Mouse (Mus musculus): Measurements from ENCODE around the gene Zfp322a. TPM values are rescaled to one million over a fixed set of nuclear protein-coding genes. Genes with fewer than 3 reads are reported as not detected.
"Not testable (repeated sequence)": the region's sequence is repeated elsewhere in the genome, so short reads cannot be mapped to it uniquely, and the experiment has no call there.

Zfp322a gene
- polyA plus RNA-seq, 1 experiment from 2014 or later, result 46.2 TPM

- Histone ChIP-seq H3K4me3 (ENCODE audit: low read length) (no peak overlapping the region), H3K4me1 (ENCODE audit: control insufficient read depth, insufficient read depth, low read depth, low read length) (peaks cover 4% of the 10 kb centered on the region), H3K4me2 (ENCODE audit: low read length) (no peak overlapping the region), H3K27ac (ENCODE audit: low read depth, low read length) (no peak overlapping the region), H3K9ac (ENCODE audit: low read depth, low read length) (no peak overlapping the region), H3K27me3 (replicated peaks; ENCODE audit: control insufficient read depth, insufficient read depth, low read length) (no peaks in the 10 kb centered on the region), H3K9me3 (ENCODE audit: control insufficient read depth, low read length) (no peaks in the 10 kb centered on the region), H3K36me3 (ENCODE audit: control insufficient read depth, insufficient read depth, low read length) (peaks cover 18% of the 10 kb centered on the region)
- WGBS, result 97% methylated on average over 4 of the region's 4 CpGs
- no peak for ATAC-seq
Measured at GRCm38 (mm10) chr13:23361536-23361935, 7.5 kb downstream of the Zfp322a start.

GRCm38 (mm10) chr13:23354541-23354940, 14.5 kb downstream of the Zfp322a start:
- not testable (repeated sequence) for H3K9ac ChIP-seq (ENCODE audit: low read depth, low read length); H3K27me3 ChIP-seq (replicated peaks; ENCODE audit: control insufficient read depth, insufficient read depth, low read length); H3K4me2 ChIP-seq (ENCODE audit: low read length); ATAC-seq; H3K4me1 ChIP-seq (ENCODE audit: control insufficient read depth, insufficient read depth, low read depth, low read length); H3K27ac ChIP-seq (ENCODE audit: low read depth, low read length); H3K4me3 ChIP-seq (ENCODE audit: low read length); H3K9me3 ChIP-seq (ENCODE audit: control insufficient read depth, low read length)
- WGBS, result 93% methylated on average over 5 of the region's 5 CpGs
- peaks cover 27% of the 10 kb centered on the region for H3K36me3 ChIP-seq (ENCODE audit: control insufficient read depth, insufficient read depth, low read length)

- no peak for ATAC-seq
- peaks cover 13% of the 10 kb centered on the region for H3K4me1 ChIP-seq (ENCODE audit: control insufficient read depth, insufficient read depth, low read depth, low read length)
- no peak overlapping the region for H3K27ac ChIP-seq (ENCODE audit: low read depth, low read length)
- peaks cover 30% of the 10 kb centered on the region for H3K27me3 ChIP-seq (replicated peaks; ENCODE audit: control insufficient read depth, insufficient read depth, low read length)
- H3K9ac ChIP-seq (ENCODE audit: low read depth, low read length), result no peak overlapping the region
- no peaks in the 10 kb centered on the region for H3K36me3 ChIP-seq (ENCODE audit: control insufficient read depth, insufficient read depth, low read length)
- H3K4me3 ChIP-seq (ENCODE audit: low read length), result no peak overlapping the region
- no peaks in the 10 kb centered on the region for H3K9me3 ChIP-seq (ENCODE audit: control insufficient read depth, low read length)
- 0 out of 2 replicates have a peak overlapping the region, but pooled peaks have one; percentile 16 for H3K4me2 ChIP-seq (ENCODE audit: low read length)
- WGBS, result 10% methylated on average over 18 of the region's 18 CpGs
Measured at GRCm38 (mm10) chr13:23317305-23317889, 51.6 kb downstream of the Zfp322a start.

GRCm38 (mm10) chr13:23312909-23313669, 55.9 kb downstream of the Zfp322a start:
- Histone ChIP-seq H3K4me3 (ENCODE audit: low read length) (peak overlapping the region; percentile 46), H3K27me3 (replicated peaks; ENCODE audit: control insufficient read depth, insufficient read depth, low read length) (peaks cover 57% of the 10 kb centered on the region), H3K27ac (ENCODE audit: low read depth, low read length) (no peak overlapping the region), H3K36me3 (ENCODE audit: control insufficient read depth, insufficient read depth, low read length) (no peaks in the 10 kb centered on the region), H3K4me2 (ENCODE audit: low read length) (peak overlapping the region; percentile 66), H3K4me1 (ENCODE audit: control insufficient read depth, insufficient read depth, low read depth, low read length) (peaks cover 21% of the 10 kb centered on the region), H3K9ac (ENCODE audit: low read depth, low read length) (peak overlapping the region; percentile 33), H3K9me3 (ENCODE audit: control insufficient read depth, low read length) (no peaks in the 10 kb centered on the region)
- ATAC-seq, result peak; percentile 38; the same call in 1 of the 2 replicates
- under 1% methylated on average over 42 of the region's 42 CpGs for WGBS

- 3% methylated on average over 11 of the region's 11 CpGs for WGBS
- Histone ChIP-seq H3K9ac (ENCODE audit: low read depth, low read length) (no peak overlapping the region), H3K27me3 (replicated peaks; ENCODE audit: control insufficient read depth, insufficient read depth, low read length) (peaks cover 52% of the 10 kb centered on the region), H3K4me3 (ENCODE audit: low read length) (peak overlapping the region; percentile 41), H3K4me1 (ENCODE audit: control insufficient read depth, insufficient read depth, low read depth, low read length) (peaks cover 21% of the 10 kb centered on the region), H3K27ac (ENCODE audit: low read depth, low read length) (no peak overlapping the region), H3K4me2 (ENCODE audit: low read length) (peak overlapping the region; percentile 62), H3K9me3 (ENCODE audit: control insufficient read depth, low read length) (no peaks in the 10 kb centered on the region), H3K36me3 (ENCODE audit: control insufficient read depth, insufficient read depth, low read length) (no peaks in the 10 kb centered on the region)
- no peak for ATAC-seq
Measured at GRCm38 (mm10) chr13:23310036-23310435, 59.0 kb downstream of the Zfp322a start.

GRCm38 (mm10) chr13:23309495-23310011, 59.5 kb downstream of the Zfp322a start:
- Histone ChIP-seq H3K4me3 (ENCODE audit: low read length) (peak overlapping the region; percentile 41), H3K9me3 (ENCODE audit: control insufficient read depth, low read length) (no peaks in the 10 kb centered on the region), H3K9ac (ENCODE audit: low read depth, low read length) (no peak overlapping the region; the same call in 1 of the 2 replicates), H3K27ac (ENCODE audit: low read depth, low read length) (no peak overlapping the region), H3K4me2 (ENCODE audit: low read length) (peak overlapping the region; percentile 62), H3K36me3 (ENCODE audit: control insufficient read depth, insufficient read depth, low read length) (no peaks in the 10 kb centered on the region), H3K4me1 (ENCODE audit: control insufficient read depth, insufficient read depth, low read depth, low read length) (peaks cover 21% of the 10 kb centered on the region), H3K27me3 (replicated peaks; ENCODE audit: control insufficient read depth, insufficient read depth, low read length) (peaks cover 49% of the 10 kb centered on the region)
- WGBS, result under 1% methylated on average over 28 of the region's 28 CpGs
- ATAC-seq, result no peak

GRCm38 (mm10) chr13:23308639-23309307, 60.2 kb downstream of the Zfp322a start:
- H3K27me3 ChIP-seq (replicated peaks; ENCODE audit: control insufficient read depth, insufficient read depth, low read length), result peaks cover 43% of the 10 kb centered on the region
- WGBS, result 5% methylated on average over 18 of the region's 18 CpGs

GRCm38 (mm10) chr13:23307069-23307814, 61.8 kb downstream of the Zfp322a start:
- peaks cover 38% of the 10 kb centered on the region for H3K27me3 ChIP-seq (replicated peaks; ENCODE audit: control insufficient read depth, insufficient read depth, low read length)
- 0 out of 2 replicates have a peak overlapping the region, but pooled peaks have one; percentile 6 for H3K9ac ChIP-seq (ENCODE audit: low read depth, low read length)
- H3K4me3 ChIP-seq (ENCODE audit: low read length), result peak overlapping the region; percentile 34
- peak overlapping the region; percentile 52 for H3K4me2 ChIP-seq (ENCODE audit: low read length)
- ATAC-seq, result peak; percentile 81
- no peaks in the 10 kb centered on the region for H3K36me3 ChIP-seq (ENCODE audit: control insufficient read depth, insufficient read depth, low read length)
- WGBS, result 2% methylated on average over 24 of the region's 24 CpGs
- no peaks in the 10 kb centered on the region for H3K9me3 ChIP-seq (ENCODE audit: control insufficient read depth, low read length)
- H3K4me1 ChIP-seq (ENCODE audit: control insufficient read depth, insufficient read depth, low read depth, low read length), result peaks cover 8% of the 10 kb centered on the region
- H3K27ac ChIP-seq (ENCODE audit: low read depth, low read length), result no peak overlapping the region

More at GRCm38 (mm10) chr13:23308639-23309307, 60.2 kb downstream of the Zfp322a start:
- ATAC-seq, result 0 out of 2 replicates have a peak, but pooled peaks have one; percentile 46
- peaks cover 21% of the 10 kb centered on the region for H3K4me1 ChIP-seq (ENCODE audit: control insufficient read depth, insufficient read depth, low read depth, low read length)
- not testable (repeated sequence) for H3K9ac ChIP-seq (ENCODE audit: low read depth, low read length); H3K9me3 ChIP-seq (ENCODE audit: control insufficient read depth, low read length); H3K27ac ChIP-seq (ENCODE audit: low read depth, low read length); H3K36me3 ChIP-seq (ENCODE audit: control insufficient read depth, insufficient read depth, low read length)
- H3K4me3 ChIP-seq (ENCODE audit: low read length), result peak overlapping the region; percentile 41
- H3K4me2 ChIP-seq (ENCODE audit: low read length), result peak overlapping the region; percentile 62
